Mouse (Mus musculus): ENCODE measurements at regions not wholly inside any gene's neighbourhood (a gene's known extent, or its start where the extent isn't known, plus 50 kb on each side); places are given as distances from the start of the nearest gene placed in this dataset.
"Not testable (repeated sequence)": the region's sequence is repeated elsewhere in the genome, so short reads cannot be mapped to it uniquely, and the experiment has no call there.

DNA sequence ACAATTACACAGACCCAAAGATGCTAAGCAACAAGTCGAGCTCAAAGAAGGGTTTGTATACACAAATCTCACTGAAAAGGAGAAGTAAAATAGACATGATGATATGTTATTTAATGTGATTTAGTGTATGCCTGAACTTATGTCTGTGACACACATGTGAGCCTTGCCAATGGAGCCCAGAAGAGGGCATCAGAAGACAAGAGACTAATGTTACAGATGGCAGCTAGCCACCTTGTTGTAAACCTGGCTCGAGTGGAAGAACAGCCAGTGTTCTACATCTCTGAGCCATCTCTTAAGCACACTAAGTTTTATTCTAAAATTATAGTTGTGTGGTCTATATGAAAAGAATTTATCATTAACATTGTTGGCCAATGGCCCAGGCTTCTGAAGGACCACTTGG lies 943.7 kb upstream of the Prmt6 start:
- DNase-seq (ENCODE audit: low spot score in 2 of 2) = no peak

DNA sequence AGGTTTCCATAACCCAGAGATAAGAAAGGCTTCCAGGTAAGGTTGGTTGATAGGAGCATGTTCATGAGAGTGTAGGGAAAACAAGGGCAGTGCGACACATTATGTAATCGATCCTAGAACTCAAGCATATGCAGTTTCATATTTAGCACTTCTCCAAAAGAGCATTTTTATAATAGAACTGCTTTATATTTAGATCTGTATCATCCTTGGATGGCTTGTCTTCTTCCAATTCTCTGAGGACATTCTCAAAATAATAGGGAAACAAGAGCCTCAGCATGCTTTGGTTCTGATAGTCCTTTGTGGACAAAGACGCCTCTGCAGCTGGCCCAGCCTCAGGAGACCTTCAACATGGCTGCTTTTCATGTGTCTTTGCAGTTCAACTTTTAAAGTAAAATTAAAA lies 915.9 kb upstream of the Prmt6 start:
- DNase-seq (ENCODE audit: low spot score in 2 of 2) = peak in 1 of 2 experiments; percentile 28

DNA sequence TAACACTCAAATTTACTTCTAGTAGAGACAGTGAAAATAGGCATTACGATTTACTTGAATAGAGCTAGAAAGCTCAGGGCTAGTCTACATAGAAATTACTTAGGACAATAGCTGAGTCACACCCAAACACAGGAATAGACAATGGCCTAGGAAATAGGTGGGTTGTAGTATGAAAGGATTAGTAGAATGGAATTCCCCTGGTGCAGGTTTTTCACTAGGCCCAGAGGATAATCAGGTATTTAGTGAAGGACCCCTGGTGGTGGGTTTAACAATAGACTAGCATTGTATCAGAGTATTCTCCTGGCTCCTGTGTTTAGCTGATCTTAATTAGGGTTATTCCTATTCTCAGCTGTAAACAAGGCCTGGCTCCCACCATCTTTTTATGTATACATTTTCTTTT lies 890.4 kb upstream of the Prmt6 start:
- DNase-seq (ENCODE audit: low spot score in 2 of 2) = not testable (repeated sequence)

DNA sequence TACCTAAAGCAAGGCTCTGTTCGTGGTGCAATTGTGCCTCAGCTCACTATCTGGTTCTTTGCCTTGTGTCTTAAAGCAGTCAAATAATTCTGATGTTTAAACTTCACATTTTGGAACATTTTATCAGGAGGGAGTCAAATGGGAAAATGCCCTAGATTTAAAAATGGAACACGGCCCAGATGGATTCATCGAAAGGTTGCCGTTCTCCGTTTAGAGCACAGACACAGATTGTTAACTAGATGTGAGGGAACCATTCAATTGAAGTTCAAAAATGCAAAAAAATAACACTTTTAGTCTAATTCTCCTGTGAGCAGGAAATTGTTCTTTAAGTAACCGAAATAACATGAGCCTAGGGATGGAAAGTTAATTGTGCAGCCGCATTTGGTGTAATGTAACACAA lies 858.2 kb upstream of the Prmt6 start:
- no peak for DNase-seq (ENCODE audit: low spot score in 2 of 2)

DNA sequence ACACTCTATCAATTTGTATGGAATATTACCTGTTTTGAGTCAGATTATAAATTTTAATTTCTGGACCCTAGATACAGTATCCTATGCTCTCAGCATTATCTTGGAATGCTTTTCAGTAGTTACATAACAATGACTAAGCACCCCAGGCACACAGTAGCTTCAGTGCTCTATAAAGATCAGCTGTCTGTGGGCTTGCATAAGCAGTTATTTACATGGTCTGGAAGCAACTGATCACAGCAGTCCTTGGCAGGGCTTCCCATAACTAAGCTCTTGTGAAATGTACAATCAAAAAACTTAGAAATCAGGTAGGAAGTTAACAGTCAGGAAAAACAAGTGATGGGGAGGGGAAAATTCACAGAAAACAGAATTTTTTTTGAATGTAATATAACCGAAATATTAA lies 851.8 kb upstream of the Prmt6 start:
- peak; percentile 1 to 4 for DNase-seq (ENCODE audit: low spot score in 2 of 2)

DNA sequence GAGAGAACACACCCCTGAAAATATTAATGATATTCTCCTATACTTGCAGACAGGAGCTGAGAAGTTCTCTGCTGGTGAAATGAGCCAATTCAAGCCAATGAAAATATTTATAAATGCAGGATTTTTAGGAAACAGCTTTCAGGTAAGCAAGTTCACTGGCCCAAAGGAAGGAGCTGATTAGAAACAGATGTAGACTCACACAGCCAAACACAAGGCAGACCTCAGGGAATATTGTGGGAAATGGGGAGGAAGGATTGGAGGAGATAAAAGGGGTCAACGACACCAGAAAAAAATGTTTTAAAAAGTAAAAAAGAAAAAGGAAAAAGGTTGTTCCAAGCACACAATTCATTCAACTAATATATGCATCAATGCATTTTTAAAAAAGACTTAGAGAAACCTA lies 823.5 kb upstream of the Prmt6 start:
- no peak for DNase-seq (ENCODE audit: low spot score in 2 of 2)

DNA sequence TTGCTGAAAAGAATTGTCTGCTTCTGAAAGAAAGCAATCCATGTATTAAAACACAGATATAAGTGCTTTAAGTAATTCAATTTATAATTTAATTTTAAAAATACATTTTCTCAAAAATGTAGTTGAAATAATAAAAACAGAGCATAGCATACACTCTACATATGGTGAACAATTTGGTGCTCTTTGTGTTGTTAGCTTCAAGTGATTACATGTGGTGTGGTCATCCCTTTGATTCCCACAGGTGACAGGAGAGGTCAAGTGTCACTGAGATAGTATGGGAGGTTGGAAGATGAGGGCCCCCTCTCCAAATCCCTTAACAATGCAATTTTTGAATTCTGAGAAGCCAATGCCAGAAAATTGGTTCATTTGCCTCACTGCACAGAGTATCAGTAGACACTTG lies 819.5 kb upstream of the Prmt6 start:
- no peak for DNase-seq (ENCODE audit: low spot score in 2 of 2)

DNA sequence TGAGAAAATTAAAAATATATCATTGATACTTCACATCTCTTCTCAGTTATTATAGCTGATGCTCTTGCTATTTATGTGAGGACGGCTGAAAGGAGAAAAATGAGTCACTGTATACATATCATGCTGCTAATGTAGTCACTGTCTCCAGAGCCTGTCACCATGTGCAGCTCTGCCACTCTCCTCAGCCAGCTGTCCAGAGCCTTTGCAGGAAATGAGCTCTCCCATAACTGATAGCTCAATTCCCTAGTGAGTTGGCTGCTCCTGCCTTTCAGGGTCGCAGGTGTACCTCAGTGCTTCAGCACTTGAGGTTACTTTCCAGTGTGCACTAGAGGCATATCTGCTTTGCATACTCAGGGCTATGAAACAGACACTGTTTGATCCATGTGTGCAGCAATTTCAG lies 819.0 kb upstream of the Prmt6 start:
- DNase-seq (ENCODE audit: low spot score in 2 of 2) = peak in 1 of 2 experiments; percentile 3

DNA sequence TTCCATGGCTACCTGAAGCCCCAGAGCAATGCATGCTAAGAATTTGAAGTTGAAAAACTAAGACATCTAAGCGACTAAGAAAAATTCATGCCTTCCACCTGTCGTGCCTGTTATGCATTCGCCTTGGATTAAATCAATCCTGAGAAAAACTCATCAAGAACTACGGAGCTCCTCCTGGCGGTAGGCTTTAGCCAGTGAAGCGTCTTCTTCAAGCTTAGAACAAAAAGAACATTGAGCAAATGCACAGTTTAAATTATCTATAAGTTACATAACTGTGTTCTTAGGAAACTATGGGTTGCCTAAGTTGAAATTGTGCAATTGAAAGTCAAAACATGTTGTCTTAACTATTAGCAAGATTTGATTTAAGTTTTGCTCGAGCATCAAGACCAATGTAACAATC lies 818.4 kb upstream of the Prmt6 start:
- peak; percentile 57 to 59 for DNase-seq (ENCODE audit: low spot score in 2 of 2)

DNA sequence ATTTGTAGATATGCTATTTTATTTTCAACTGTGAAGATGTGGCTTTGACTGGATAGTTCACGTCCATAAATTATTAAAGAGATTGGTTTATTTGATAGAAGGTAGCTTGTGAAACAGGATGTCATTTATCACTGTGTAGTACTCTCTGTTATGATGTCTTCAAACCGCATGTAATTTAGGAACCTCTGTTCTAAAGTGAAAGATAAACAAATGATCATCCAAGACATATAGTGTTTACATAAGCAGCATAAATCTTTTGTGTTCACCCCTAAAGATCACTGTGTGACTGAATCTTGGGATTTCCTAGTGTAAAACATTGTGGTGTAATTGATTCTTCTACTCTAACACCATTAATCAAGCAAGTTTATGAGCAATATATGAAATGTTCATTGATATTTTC lies 798.8 kb upstream of the Prmt6 start:
- DNase-seq (ENCODE audit: low spot score in 2 of 2) = no peak

Data from right cerebral cortex, postnatal 36 days (tissue).